21 mouse cellular contexts compared by ENCODE assay signal in the genomic region with DNA sequence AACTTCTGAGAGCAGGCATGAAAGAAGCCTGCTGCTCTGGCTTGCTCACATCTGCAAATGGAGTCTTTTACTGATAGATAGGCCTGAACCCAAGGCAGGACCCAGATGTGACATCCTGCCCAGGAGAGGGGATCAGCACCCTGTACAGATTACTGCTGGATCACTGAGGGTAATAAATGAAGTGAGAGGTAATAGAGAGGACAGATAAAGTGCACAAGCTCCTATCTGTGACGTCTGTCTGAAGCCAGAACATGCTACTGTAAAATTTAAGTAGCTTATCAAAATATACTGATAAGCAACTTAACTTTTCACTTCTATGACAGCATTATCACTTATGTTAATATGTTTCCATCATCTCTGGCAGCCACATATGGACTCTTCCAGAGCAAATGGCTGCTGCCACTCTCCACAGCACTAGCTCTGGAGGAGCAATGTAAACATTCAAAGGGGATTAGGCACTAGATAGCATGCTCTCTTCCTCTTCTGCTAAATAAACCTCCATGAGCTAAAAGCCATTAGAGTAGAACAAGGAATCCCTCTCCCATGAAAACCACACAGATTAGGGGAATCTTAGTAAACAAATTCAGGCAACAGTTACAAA.
DNase-seq lines count a peak whose midpoint lies in the region; ATAC-seq and TF ChIP-seq lines count a peak whose summit lies in the region.
"Had no signal": no experiment of that assay in that cellular context is flagged by ENCODE, and none has a peak within 500 bp of the region (broad histone marks: within the 10 kb centered on the region; RNA-seq: fewer than 3 reads in every experiment).

No protein-coding gene starts in this region.

- H3K27me3 ChIP-seq in intestine, embryonic 15.5 days (replicated peaks) = no peaks in the 10 kb centered on the region
- H3K27me3 ChIP-seq in intestine, postnatal 0 days (replicated peaks; ENCODE audit: control insufficient read depth, insufficient read depth, low read length) = no peaks in the 10 kb centered on the region
- no peaks in the 10 kb centered on the region for H3K27me3 ChIP-seq in MEL (ENCODE audit: control insufficient read depth in 1 of 2, insufficient read depth in 2 of 2, low read length in 2 of 2)
- H3K27me3 ChIP-seq: hindbrain, embryonic 15.5 days; limb, embryonic 13.5 days; lung, embryonic 15.5 days; midbrain, embryonic 12.5 days had no signal

- H3K27ac ChIP-seq in intestine, embryonic 15.5 days = no peak overlapping the region
- no peak overlapping the region for H3K27ac ChIP-seq in intestine, postnatal 0 days (ENCODE audit: low read depth, low read length)
- H3K27ac ChIP-seq in MEL (ENCODE audit: control insufficient read depth, low read depth, low read length) = no peak overlapping the region
- H3K27ac ChIP-seq: embryonic facial prominence, embryonic 10.5 days; heart, adult 2 months; hindbrain, embryonic 15.5 days; limb, embryonic 13.5 days; lung, embryonic 15.5 days had no signal

- 37% methylated on average over 1 of the region's 1 CpGs for WGBS in intestine, embryonic 15.5 days
- 14% methylated on average over 1 of the region's 1 CpGs for WGBS in intestine, postnatal 0 days

- DNase-seq in embryo, embryonic 10 days (ENCODE audit: low spot score) = peak; percentile 11
- DNase-seq in embryo, embryonic 9.5 days (ENCODE audit: extremely low spot score) = no peak
- peak; percentile 41 for DNase-seq in MEL (ENCODE audit: low read depth, low spot score)
- no peak for DNase-seq in thymus, postnatal 10 days (ENCODE audit: low spot score in 2 of 2)
- no peak for DNase-seq in adrenal gland, adult 2 months
- DNase-seq: adrenal gland, postnatal 25 days; cerebellum, adult 9-10 months; gastrocnemius, postnatal 10 days; heart, adult 2 months; kidney, adult 11 months; kidney, postnatal 4 days; lung, postnatal 36 days; thymus, adult 18-20 months had no signal

- no peak for TF ChIP-seq POLR2A in MEL (IDR thresholded peaks at IDR 0.05; ENCODE audit: control insufficient read depth in 1 of 2, insufficient read depth in 1 of 2, low read depth in 1 of 2, low read length in 2 of 2, poor library complexity in 1 of 2)

- ATAC-seq in intestine, embryonic 15.5 days = peak; percentile 49; the same call in 1 of the 2 replicates
- no peak for ATAC-seq in intestine, postnatal 0 days
- ATAC-seq in megakaryocyte progenitor cell, adult 5-6 weeks (replicated peaks; ENCODE audit: poor library complexity) = peak; percentile 61

- H3K9ac ChIP-seq in intestine, embryonic 15.5 days = no peak overlapping the region
- no peak overlapping the region for H3K9ac ChIP-seq in intestine, postnatal 0 days (ENCODE audit: low read depth, low read length)
- no peak overlapping the region for H3K9ac ChIP-seq in MEL (ENCODE audit: control insufficient read depth, low read depth, low read length, poor library complexity, severe bottlenecking)
- H3K9ac ChIP-seq: hindbrain, embryonic 15.5 days; limb, embryonic 13.5 days; lung, embryonic 15.5 days; midbrain, embryonic 12.5 days had no signal

- TF ChIP-seq CTCF in intestine, postnatal 0 days (IDR thresholded peaks at IDR 0.05; ENCODE audit: low read depth) = no peak
- TF ChIP-seq CTCF in MEL (IDR thresholded peaks at IDR 0.05 in 2 of 3, conservative IDR thresholded peaks at IDR 0.05 in 1 of 3; ENCODE audit: control insufficient read depth in 1 of 3, insufficient read depth in 1 of 3, low read depth in 2 of 3, low read length in 3 of 3, poor library complexity in 1 of 3, severe bottlenecking in 1 of 3) = no peak

- TF ChIP-seq EP300 in MEL (IDR thresholded peaks at IDR 0.05; ENCODE audit: low read depth in 1 of 2, low read length in 2 of 2) = 0 out of 4 replicates have a peak, but pooled peaks of 1 of the 2 experiments have one; percentile 19

- H3K4me1 ChIP-seq in intestine, embryonic 15.5 days (replicated peaks) = peaks cover 10% of the 10 kb centered on the region
- 0 out of 2 replicates have a peak, but pooled peaks cover 8% of the 10 kb centered on the region for H3K4me1 ChIP-seq in intestine, postnatal 0 days (replicated peaks; ENCODE audit: control insufficient read depth, insufficient read depth, low read length)
- peaks cover 0 to 10% of the 10 kb centered on the region in 2 experiments; a peak in 2 of 4 replicates for H3K4me1 ChIP-seq in MEL (ENCODE audit: control insufficient read depth in 1 of 2, insufficient read depth in 2 of 2, low read length in 2 of 2)
- H3K4me1 ChIP-seq: hindbrain, embryonic 15.5 days had no signal

- H3K4me2 ChIP-seq in intestine, embryonic 15.5 days (replicated peaks) = no peak overlapping the region
- H3K4me2 ChIP-seq in intestine, postnatal 0 days (replicated peaks; ENCODE audit: low read depth) = no peak overlapping the region
- H3K4me2 ChIP-seq: hindbrain, embryonic 15.5 days; limb, embryonic 13.5 days; lung, embryonic 15.5 days; midbrain, embryonic 12.5 days had no signal

- no peaks in the 10 kb centered on the region for H3K36me3 ChIP-seq in intestine, embryonic 15.5 days
- H3K36me3 ChIP-seq in intestine, postnatal 0 days (ENCODE audit: control insufficient read depth, insufficient read depth) = 0 out of 2 replicates have a peak, but pooled peaks cover 3% of the 10 kb centered on the region
- peaks cover 0 to 10% of the 10 kb centered on the region in 2 experiments; a peak in 2 of 4 replicates for H3K36me3 ChIP-seq in MEL (ENCODE audit: control insufficient read depth in 1 of 2, insufficient read depth in 2 of 2, low read length in 2 of 2)
- H3K36me3 ChIP-seq: embryonic facial prominence, embryonic 10.5 days; hindbrain, embryonic 15.5 days; limb, embryonic 13.5 days; lung, embryonic 15.5 days; midbrain, embryonic 12.5 days had no signal

- no peak overlapping the region for H3K4me3 ChIP-seq in intestine, embryonic 15.5 days (replicated peaks)
- no peak overlapping the region for H3K4me3 ChIP-seq in intestine, postnatal 0 days (ENCODE audit: low read depth, low read length)
- no peak overlapping the region for H3K4me3 ChIP-seq in MEL (ENCODE audit: control insufficient read depth in 1 of 2, insufficient read depth in 1 of 2, low read depth in 2 of 2, low read length in 2 of 2)
- H3K4me3 ChIP-seq: embryonic facial prominence, embryonic 10.5 days; heart, adult 2 months; hindbrain, embryonic 15.5 days; limb, embryonic 13.5 days; lung, embryonic 15.5 days; midbrain, embryonic 12.5 days had no signal

- 0 out of 2 replicates have a peak, but pooled peaks cover 2% of the 10 kb centered on the region for H3K79me2 ChIP-seq in MEL (ENCODE audit: control insufficient read depth, insufficient read depth, low read length, poor library complexity)

- H3K9me3 ChIP-seq in intestine, embryonic 15.5 days = no peaks in the 10 kb centered on the region
- H3K9me3 ChIP-seq in intestine, postnatal 0 days (ENCODE audit: control insufficient read depth) = no peaks in the 10 kb centered on the region
- no peaks in the 10 kb centered on the region for H3K9me3 ChIP-seq in MEL (replicated peaks; ENCODE audit: insufficient read depth, low read length)
- H3K9me3 ChIP-seq: embryonic facial prominence, embryonic 10.5 days; hindbrain, embryonic 15.5 days; limb, embryonic 13.5 days; lung, embryonic 15.5 days; midbrain, embryonic 12.5 days had no signal

- TF ChIP-seq RAD21 in MEL (IDR thresholded peaks at IDR 0.05; ENCODE audit: low read depth, low read length) = no peak

TF ChIP-seq in MEL, 35 proteins besides CTCF, POLR2A, EP300 and RAD21:
- TF ChIP-seq GATA1 (IDR thresholded peaks at IDR 0.05; ENCODE audit: low read depth, low read length) = peak; percentile 64; the same call in 1 of the 2 replicates
- no peak for TF ChIP-seq MXI1 (IDR thresholded peaks at IDR 0.05; ENCODE audit: low read depth, low read length)
- no peak for TF ChIP-seq MYB (IDR thresholded peaks at IDR 0.05; ENCODE audit: low read depth, low read length)
- TF ChIP-seq TAL1 (IDR thresholded peaks at IDR 0.05; ENCODE audit: low read length) = no peak

Comparison
In these comparisons a context has a peak if more than half of its experiments do, and no peak if none do; other contexts are left out.
1. DNase-seq: peak in embryo, embryonic 10 days (single experiment) and MEL (single experiment); none in embryo, embryonic 9.5 days (single experiment), thymus, postnatal 10 days (0 of 2) and adrenal gland, adult 2 months (single experiment).